Mouse (Mus musculus) midbrain, embryonic 15.5 days (tissue): ENCODE data around the gene Atp5e. TPM values are rescaled to one million over a fixed set of nuclear protein-coding genes. Genes with fewer than 3 reads are reported as not detected.

Experiments used
- ATAC-seq: fragments of 200-750 bp; cut with Nextera tagmentation; replicated peaks from 2 replicates; pipeline ENCODE4 v1.8.0; 2017; ENCODE audit warnings: moderate TSS enrichment
- H3K27ac ChIP-seq: fragments of 300-500 bp; sonication (generic); 2 replicates; pipeline ENCODE4 v1.5.1; 2015; ENCODE audit warnings: mild to moderate bottlenecking, inconsistent platforms
- H3K27me3 ChIP-seq: fragments of 300-500 bp; sonication (generic); replicated peaks from 2 replicates; pipeline ENCODE4 v1.6.1; 2015; ENCODE audit warnings: inconsistent platforms
- H3K36me3 ChIP-seq: fragments of 300-500 bp; sonication (generic); replicated peaks from 2 replicates; pipeline ENCODE4 v1.6.1; 2015; ENCODE audit warnings: inconsistent platforms
- H3K4me1 ChIP-seq: fragments of 300-500 bp; sonication (generic); 2 replicates; pipeline ENCODE4 v1.6.1; 2015; ENCODE audit warnings: inconsistent platforms
- H3K4me2 ChIP-seq: fragments of 300-500 bp; sonication (generic); 2 replicates; pipeline ENCODE4 v1.6.1; 2015; ENCODE audit warnings: inconsistent platforms, mild to moderate bottlenecking, moderate library complexity
- H3K4me3 ChIP-seq: fragments of 300-500 bp; sonication (generic); 2 replicates; pipeline ENCODE4 v1.5.1; 2015; ENCODE audit warnings: mild to moderate bottlenecking, inconsistent platforms
- H3K9ac ChIP-seq: fragments of 300-500 bp; sonication (generic); 2 replicates; pipeline ENCODE4 v1.6.1; 2015; ENCODE audit warnings: mild to moderate bottlenecking, inconsistent platforms
- H3K9me3 ChIP-seq: fragments of 300-500 bp; sonication (generic); 2 replicates; pipeline ENCODE4 v1.6.1; 2016; ENCODE audit warnings: inconsistent platforms
- WGBS: fragments of 180-500 bp; shearing (Covaris S2); methylation state at CpG from one replicate; pipeline ENCODE4 v1.1.7; 2015; ENCODE audit warnings: mixed read lengths; 5-methylcytosine and 5-hydroxymethylcytosine counted together
- polyA plus RNA-seq: library from polyadenylated mRNA; unstranded; fragments of >200 nt; fragmentation: Nextera tagmentation; extraction: Ambion mirVana; gene quantifications from 2 replicates; pipeline ENCODE4 v1.2.1, GENCODE M21; 2015

Atp5e gene
- polyA plus RNA-seq, 1 experiment from 2014 or later = 712 TPM

DNA sequence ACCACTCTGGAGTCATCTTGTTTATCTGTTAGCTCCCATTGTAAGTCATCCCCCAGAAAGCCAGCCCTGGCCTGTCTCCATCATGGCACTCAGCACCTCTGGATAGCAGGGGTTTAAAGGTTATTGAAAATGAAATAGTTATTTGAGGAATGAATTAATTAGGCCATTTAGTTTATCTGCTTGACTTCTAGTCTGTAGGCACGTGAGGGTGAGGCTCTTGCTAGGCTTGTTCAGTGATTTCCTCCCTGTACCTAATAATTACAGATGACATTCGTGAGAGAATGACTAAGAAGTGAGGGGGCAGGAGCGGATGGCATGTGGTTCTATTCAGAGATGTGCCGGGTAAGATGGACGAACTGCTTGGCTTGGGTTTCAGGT, 9.6 kb upstream of the Atp5e start:
- peaks cover 12% of the 10 kb centered on the region for H3K4me1 ChIP-seq
- no peaks in the 10 kb centered on the region for H3K27me3 ChIP-seq
- H3K9ac ChIP-seq = peak overlapping the region; percentile 46; the same call in 1 of the 2 replicates
- H3K4me2 ChIP-seq = peak overlapping the region; percentile 82
- H3K36me3 ChIP-seq = no peaks in the 10 kb centered on the region
- no peak for ATAC-seq
- H3K27ac ChIP-seq = no peak overlapping the region
- WGBS = 85% methylated on average over 5 of the region's 5 CpGs
- peak overlapping the region; percentile 81 for H3K4me3 ChIP-seq
- no peaks in the 10 kb centered on the region for H3K9me3 ChIP-seq

DNA sequence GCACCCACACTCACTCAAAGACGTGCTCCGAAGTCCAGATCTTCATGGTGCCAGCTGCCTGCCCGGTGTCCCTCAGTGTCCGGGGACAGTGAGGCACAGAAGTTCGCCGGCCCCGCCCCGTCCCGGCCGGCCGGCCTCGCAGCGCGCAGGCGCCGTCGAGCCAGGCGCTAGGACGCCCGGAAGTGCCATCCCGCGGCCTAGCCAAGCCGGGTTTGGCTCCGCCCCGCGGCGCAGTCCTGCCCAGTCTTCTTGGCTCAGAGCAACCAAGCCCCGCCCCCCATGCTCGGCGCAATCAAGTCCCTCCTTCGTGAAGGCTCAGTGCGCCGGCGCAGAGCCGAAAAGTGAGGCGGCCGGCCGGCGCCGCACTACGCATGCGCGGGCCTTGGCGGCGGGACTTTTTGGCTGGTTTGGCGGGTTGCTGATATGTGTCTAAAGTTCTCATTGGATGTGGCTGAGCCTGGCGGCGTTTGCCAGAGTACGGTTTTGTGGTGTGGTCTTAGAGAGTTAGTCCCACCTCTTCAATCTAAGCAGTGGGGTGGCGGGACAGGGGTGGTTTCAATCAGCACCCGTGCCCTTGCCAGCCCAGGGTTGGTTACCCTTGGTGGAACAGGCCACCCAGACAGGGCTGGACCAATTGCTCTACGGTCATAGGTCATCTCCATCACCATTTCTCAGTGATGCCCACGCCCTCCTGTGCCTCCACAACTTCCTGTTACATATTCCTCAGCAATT, 9.1 kb upstream of the Atp5e start, which contains the start of gene Prelid3b:
Prelid3b (minus strand) TSS at position 264 of the 732 bp plus-strand sequence.
- under 1% methylated on average over 52 of the region's 53 CpGs for WGBS
- Histone ChIP-seq H3K4me2 (peak within 1 kb of the TSS; percentile 82), H3K36me3 (no peaks in the 10 kb centered on the region), H3K9ac (peak within 1 kb of the TSS; percentile 68), H3K4me3 (peak within 1 kb of the TSS; percentile 81), H3K27me3 (no peaks in the 10 kb centered on the region), H3K4me1 (peaks cover 12% of the 10 kb centered on the region), H3K27ac (peak within 1 kb of the TSS; percentile 42; the same call in 1 of the 2 replicates), H3K9me3 (no peaks in the 10 kb centered on the region)
- ATAC-seq = peak; percentile 99

GRCm38 (mm10) chr2:174472407-174472806, 8.5 kb upstream of the Atp5e start:
- peak; percentile 55 for ATAC-seq
- H3K4me3 ChIP-seq = peak overlapping the region; percentile 81
- no peaks in the 10 kb centered on the region for H3K36me3 ChIP-seq
- WGBS = 7% methylated on average over 30 of the region's 30 CpGs
- H3K9ac ChIP-seq = peak overlapping the region; percentile 68
- H3K4me2 ChIP-seq = peak overlapping the region; percentile 82
- H3K9me3 ChIP-seq = no peaks in the 10 kb centered on the region
- H3K27ac ChIP-seq = peak overlapping the region; percentile 42; the same call in 1 of the 2 replicates
- no peaks in the 10 kb centered on the region for H3K27me3 ChIP-seq
- peaks cover 12% of the 10 kb centered on the region for H3K4me1 ChIP-seq

DNA sequence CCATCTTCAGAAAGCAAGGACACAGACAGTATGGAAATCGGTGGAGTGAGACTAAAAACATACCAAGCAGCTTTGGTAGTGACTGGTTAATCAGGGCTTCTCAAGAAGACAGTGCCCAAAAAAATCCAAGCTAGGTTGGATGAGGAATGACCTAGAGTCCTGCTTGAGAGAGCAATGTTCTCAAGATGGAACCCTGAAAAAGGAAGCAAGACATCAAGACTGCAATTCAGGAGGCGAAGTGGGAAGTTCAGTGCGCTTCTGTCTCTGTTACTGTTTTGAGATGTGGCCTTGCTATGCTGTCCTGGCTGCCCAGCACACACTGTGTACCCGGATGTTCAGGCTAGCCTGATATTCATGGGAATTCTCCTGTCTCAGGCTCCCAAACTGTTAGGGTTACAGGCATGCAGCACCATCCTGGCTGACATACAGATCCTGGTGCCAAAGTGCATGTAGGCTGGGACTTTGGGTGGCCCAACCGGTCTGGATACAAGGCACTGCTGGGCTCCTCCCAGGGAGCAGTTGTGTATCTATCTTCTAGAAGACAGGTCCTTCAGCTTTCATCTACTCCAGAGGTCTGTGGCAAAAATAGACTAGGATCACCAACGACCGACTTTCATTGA, 7.0 kb upstream of the Atp5e start:
- Histone ChIP-seq H3K4me2 (no peak overlapping the region), H3K9ac (no peak overlapping the region), H3K27ac (no peak overlapping the region), H3K4me3 (no peak overlapping the region), H3K27me3 (no peaks in the 10 kb centered on the region), H3K4me1 (peaks cover 12% of the 10 kb centered on the region), H3K36me3 (peaks cover 6% of the 10 kb centered on the region; the same call in 1 of the 2 replicates), H3K9me3 (no peaks in the 10 kb centered on the region)
- ATAC-seq = no peak
- WGBS = 94% methylated on average over 7 of the region's 7 CpGs

DNA sequence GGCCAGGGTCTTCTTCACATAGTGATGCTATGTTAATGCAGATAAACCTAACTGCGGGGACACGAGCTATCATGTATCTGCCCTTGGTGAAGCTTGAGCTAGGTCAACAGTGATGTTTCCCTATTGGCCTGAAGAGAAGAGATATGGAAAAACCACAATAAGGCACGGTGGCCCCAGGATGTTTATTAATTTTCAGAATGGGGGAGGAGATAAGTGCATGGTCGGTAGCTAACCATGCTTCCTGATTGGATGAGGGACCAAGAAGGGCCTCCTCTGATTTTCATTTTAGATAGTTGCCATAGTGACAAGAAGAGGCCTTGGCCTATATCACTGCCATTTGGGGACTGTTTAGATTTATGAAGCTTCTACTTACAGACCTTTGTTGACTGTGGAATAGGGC, 6.4 kb upstream of the Atp5e start:
- H3K4me2 ChIP-seq = no peak overlapping the region
- peaks cover 6% of the 10 kb centered on the region; the same call in 1 of the 2 replicates for H3K36me3 ChIP-seq
- ATAC-seq = no peak
- H3K27ac ChIP-seq = no peak overlapping the region
- H3K4me3 ChIP-seq = no peak overlapping the region
- H3K27me3 ChIP-seq = no peaks in the 10 kb centered on the region
- 84% methylated on average over 4 of the region's 4 CpGs for WGBS
- no peaks in the 10 kb centered on the region for H3K9me3 ChIP-seq
- H3K4me1 ChIP-seq = peaks cover 12% of the 10 kb centered on the region
- no peak overlapping the region for H3K9ac ChIP-seq

GRCm38 (mm10) chr2:174463370-174463769, 535 bp downstream of the Atp5e start:
- no peaks in the 10 kb centered on the region for H3K9me3 ChIP-seq
- ATAC-seq = peak; percentile 48
- H3K9ac ChIP-seq = peak overlapping the region; percentile 88
- WGBS = 41% methylated on average over 10 of the region's 10 CpGs
- H3K27me3 ChIP-seq = no peaks in the 10 kb centered on the region
- peak overlapping the region; percentile 78 for H3K4me3 ChIP-seq
- peaks cover 26% of the 10 kb centered on the region for H3K36me3 ChIP-seq
- H3K4me1 ChIP-seq = peaks cover 13% of the 10 kb centered on the region
- H3K27ac ChIP-seq = peak overlapping the region; percentile 76; the same call in 1 of the 2 replicates
- peak overlapping the region; percentile 73 for H3K4me2 ChIP-seq

DNA sequence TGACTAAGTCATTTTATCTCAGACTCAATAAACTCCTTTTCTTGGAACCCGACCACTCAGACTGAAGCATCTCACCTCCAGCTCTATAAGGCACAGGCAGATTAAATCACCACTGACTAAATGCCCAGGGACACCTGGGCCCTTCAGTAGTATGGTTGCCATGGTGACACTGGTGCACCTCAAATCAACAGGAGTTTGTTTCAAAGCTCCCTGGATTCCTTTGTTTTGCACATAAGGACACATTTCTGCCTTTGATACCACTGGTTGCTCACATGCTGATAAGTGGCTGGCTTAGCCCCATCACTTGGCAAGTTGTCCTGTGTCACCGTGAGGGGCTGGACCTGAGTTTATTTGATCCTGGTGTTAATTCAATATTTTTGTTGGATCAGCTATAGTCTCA, 4.5 kb downstream of the Atp5e start:
- H3K9ac ChIP-seq = no peak overlapping the region
- H3K4me2 ChIP-seq = no peak overlapping the region
- ATAC-seq = no peak
- peaks cover 20% of the 10 kb centered on the region for H3K36me3 ChIP-seq
- no peaks in the 10 kb centered on the region for H3K9me3 ChIP-seq
- H3K27me3 ChIP-seq = no peaks in the 10 kb centered on the region
- H3K27ac ChIP-seq = no peak overlapping the region
- peaks cover 13% of the 10 kb centered on the region for H3K4me1 ChIP-seq
- WGBS = 56% methylated on average over 2 of the region's 2 CpGs
- no peak overlapping the region for H3K4me3 ChIP-seq

DNA sequence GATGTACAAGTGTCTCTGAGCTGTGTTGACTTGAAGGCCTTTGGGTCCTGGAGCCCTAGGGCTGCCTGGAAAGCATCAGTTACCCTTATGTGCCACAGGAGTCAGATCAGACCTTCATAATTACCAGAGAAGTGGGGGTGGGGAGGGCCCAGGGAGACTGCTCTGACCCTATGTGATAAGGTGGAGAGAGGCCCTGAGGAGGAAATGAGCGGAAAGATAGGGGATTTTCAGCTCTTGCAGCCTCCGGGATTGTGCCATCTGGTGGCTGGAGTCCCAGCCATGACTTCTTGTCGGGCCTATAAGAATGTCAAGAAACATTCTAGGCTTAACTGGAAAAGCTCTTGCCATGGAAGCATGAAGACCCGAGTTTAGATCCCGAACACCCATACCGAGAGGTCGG, 10.2 kb downstream of the Atp5e start:
- no peaks in the 10 kb centered on the region for H3K36me3 ChIP-seq
- no peak overlapping the region for H3K4me3 ChIP-seq
- no peaks in the 10 kb centered on the region for H3K27me3 ChIP-seq
- H3K9ac ChIP-seq = no peak overlapping the region
- H3K9me3 ChIP-seq = no peaks in the 10 kb centered on the region
- 72% methylated on average over 7 of the region's 7 CpGs for WGBS
- H3K27ac ChIP-seq = no peak overlapping the region
- H3K4me2 ChIP-seq = no peak overlapping the region
- no peaks in the 10 kb centered on the region for H3K4me1 ChIP-seq
- ATAC-seq = no peak

DNA sequence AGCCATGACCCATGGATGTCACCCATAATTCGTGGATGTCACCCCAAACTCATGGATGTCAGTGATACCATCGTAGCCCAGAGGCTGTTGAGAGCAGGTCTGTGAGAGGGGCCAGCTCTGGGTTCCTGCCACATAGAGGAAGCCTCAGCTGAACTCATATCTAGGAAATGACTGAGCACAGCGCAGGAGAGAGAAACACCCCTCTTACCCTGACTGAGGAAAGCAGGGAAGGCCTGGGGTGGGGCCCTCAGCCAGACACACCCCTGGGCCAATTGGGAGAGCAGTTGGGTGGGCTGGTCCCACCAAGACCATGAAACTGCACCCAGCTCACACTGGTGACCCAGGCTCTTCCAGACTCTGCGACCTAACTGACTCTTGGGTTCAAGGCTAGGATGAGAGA, 13.6 kb downstream of the Atp5e start, which contains the start of gene Tubb1:
Tubb1 (plus strand) TSS at position 343 of the 400 bp plus-strand sequence.
- no peaks in the 10 kb centered on the region for H3K27me3 ChIP-seq
- H3K4me2 ChIP-seq = no peak within 1 kb of the TSS
- no peaks in the 10 kb centered on the region for H3K4me1 ChIP-seq
- 80% methylated on average over 4 of the region's 4 CpGs for WGBS
- H3K36me3 ChIP-seq = no peaks in the 10 kb centered on the region
- H3K4me3 ChIP-seq = no peak within 1 kb of the TSS
- no peaks in the 10 kb centered on the region for H3K9me3 ChIP-seq
- H3K27ac ChIP-seq = no peak within 1 kb of the TSS
- no peak within 1 kb of the TSS for H3K9ac ChIP-seq
- ATAC-seq = no peak

- Histone ChIP-seq H3K4me2 (no peak overlapping the region), H3K36me3 (no peaks in the 10 kb centered on the region), H3K9me3 (no peaks in the 10 kb centered on the region), H3K27me3 (no peaks in the 10 kb centered on the region), H3K4me3 (no peak overlapping the region), H3K9ac (no peak overlapping the region), H3K27ac (no peak overlapping the region), H3K4me1 (no peaks in the 10 kb centered on the region)
- 83% methylated on average over 4 of the region's 4 CpGs for WGBS
- ATAC-seq = no peak
Observed at GRCm38 (mm10) chr2:174448405-174448804, 15.5 kb downstream of the Atp5e start.

GRCm38 (mm10) chr2:174446905-174447304, 17.0 kb downstream of the Atp5e start:
- no peak overlapping the region for H3K27ac ChIP-seq
- ATAC-seq = no peak
- WGBS = 48% methylated on average over 8 of the region's 8 CpGs
- no peaks in the 10 kb centered on the region for H3K4me1 ChIP-seq
- no peak overlapping the region for H3K9ac ChIP-seq
- no peaks in the 10 kb centered on the region for H3K36me3 ChIP-seq
- no peaks in the 10 kb centered on the region for H3K27me3 ChIP-seq
- no peaks in the 10 kb centered on the region for H3K9me3 ChIP-seq
- no peak overlapping the region for H3K4me2 ChIP-seq
- H3K4me3 ChIP-seq = no peak overlapping the region

DNA sequence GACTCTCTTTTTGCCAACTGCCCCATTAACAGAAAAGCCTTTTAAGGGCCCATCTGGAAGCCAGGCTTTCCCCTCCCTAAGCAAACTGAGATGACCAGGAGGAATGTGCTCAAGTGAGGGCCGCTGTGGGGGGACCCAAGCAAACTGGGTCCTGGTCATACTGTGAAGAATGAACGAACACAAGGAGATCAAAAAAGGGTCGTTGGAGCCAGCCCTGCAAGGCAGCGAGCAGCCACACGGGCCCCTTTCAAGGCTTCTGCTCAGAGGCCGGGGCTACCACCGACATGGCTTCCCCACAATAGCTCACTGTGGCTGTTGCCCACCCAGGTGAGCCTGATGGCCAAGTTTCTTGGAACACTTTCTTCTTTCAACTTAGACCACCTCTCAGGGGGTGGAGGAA, 17.4 kb downstream of the Atp5e start:
- no peaks in the 10 kb centered on the region for H3K9me3 ChIP-seq
- no peak overlapping the region for H3K27ac ChIP-seq
- no peaks in the 10 kb centered on the region for H3K27me3 ChIP-seq
- H3K4me3 ChIP-seq = no peak overlapping the region
- no peaks in the 10 kb centered on the region for H3K4me1 ChIP-seq
- no peaks in the 10 kb centered on the region for H3K36me3 ChIP-seq
- ATAC-seq = no peak
- WGBS = 55% methylated on average over 7 of the region's 7 CpGs
- H3K4me2 ChIP-seq = no peak overlapping the region
- no peak overlapping the region for H3K9ac ChIP-seq
